ENCODE assay signal across 8 mouse cellular contexts in the genomic region with DNA sequence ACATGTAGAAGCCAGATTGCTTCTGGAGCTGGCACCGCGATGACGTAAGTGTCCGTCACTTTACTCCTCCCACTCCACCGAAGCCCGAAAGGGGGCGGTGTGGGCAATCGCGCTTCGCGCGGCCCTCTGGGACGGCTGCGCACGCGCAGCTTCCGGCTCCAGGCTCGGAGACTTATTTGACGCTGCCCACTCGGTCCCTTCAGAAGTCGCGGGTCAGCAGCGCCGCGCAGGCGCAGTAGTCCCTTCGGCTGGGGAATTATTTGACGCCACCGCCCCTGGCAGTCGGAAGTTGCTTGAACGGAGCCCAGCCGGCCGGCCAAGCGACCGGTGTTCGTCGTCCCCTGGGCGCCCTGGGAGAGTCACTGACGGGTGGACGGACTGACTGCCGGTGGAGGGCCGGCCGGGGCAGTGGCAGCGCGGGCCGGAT. TPM values are rescaled to one million over a fixed set of nuclear protein-coding genes. Genes with fewer than 3 reads are reported as not detected.
DNase-seq lines count a peak whose midpoint lies in the region; ATAC-seq lines count a peak whose summit lies in the region.

Gene Ralgapb, plus strand, starts transcription at position 254 of the 427 bp plus-strand sequence.

- H3K36me3 ChIP-seq in hindbrain, embryonic 11.5 days (ENCODE audit: control insufficient read depth, insufficient read depth, low read length) = no peaks in the 10 kb centered on the region

- no peaks in the 10 kb centered on the region for H3K9me3 ChIP-seq in hindbrain, embryonic 11.5 days (ENCODE audit: control insufficient read depth, low read length)

- H3K4me3 ChIP-seq in hindbrain, embryonic 11.5 days (ENCODE audit: low read depth, low read length) = peak within 1 kb of the TSS; percentile 89

- WGBS in hindbrain, embryonic 11.5 days = under 1% methylated on average over 45 of the region's 46 CpGs

- peak; percentile 98 for DNase-seq in Muller cell, postnatal 12 days (ENCODE audit: inconsistent ontology term)
- peak; percentile 99 for DNase-seq in cerebellum, adult 9-11 months
- peak; percentile 96 to 100 for DNase-seq in frontal cortex, adult 2 months (ENCODE audit: extremely low spot score in 1 of 2, low spot score in 1 of 2)
- DNase-seq in hindbrain, embryonic 11.5 days (ENCODE audit: low spot score) = peak; percentile 99
- DNase-seq in layer of hippocampus, postnatal 10 days (ENCODE audit: low spot score in 2 of 2) = peak; percentile 100
- peak; percentile 98 for DNase-seq in lung, postnatal 10 days
- DNase-seq in ovary, postnatal 36 days (ENCODE audit: low spot score) = peak; percentile 99
- DNase-seq in thymus, postnatal 25 days = peak; percentile 99

- peak within 1 kb of the TSS; percentile 85 for H3K4me2 ChIP-seq in hindbrain, embryonic 11.5 days (replicated peaks; ENCODE audit: low read depth, low read length)

- peak within 1 kb of the TSS; percentile 83 for H3K9ac ChIP-seq in hindbrain, embryonic 11.5 days (ENCODE audit: low read depth, low read length)

- H3K4me1 ChIP-seq in hindbrain, embryonic 11.5 days (replicated peaks; ENCODE audit: control insufficient read depth, insufficient read depth, low read length) = no peaks in the 10 kb centered on the region

- ATAC-seq in hindbrain, embryonic 11.5 days (ENCODE audit: low FRiP score) = peak; percentile 93

- H3K27ac ChIP-seq in hindbrain, embryonic 11.5 days (ENCODE audit: low read depth, low read length) = peak within 1 kb of the TSS; percentile 82

- H3K27me3 ChIP-seq in hindbrain, embryonic 11.5 days (ENCODE audit: control insufficient read depth, insufficient read depth, low read length) = no peaks in the 10 kb centered on the region

RNA-seq across cellular contexts. Expression of gene Ralgapb, which starts in this region (rescaled TPM):
- polyA plus RNA-seq in frontal cortex, adult 2 months (2012; rRNA removed) = 44.2 and 44.4 TPM in 2 replicates
- polyA plus RNA-seq in hindbrain, embryonic 11.5 days (2014; fragmentation: Nextera tagmentation; extraction: Ambion mirVana) = 25.6 and 32.4 TPM in 2 replicates
- 10 to 100 TPM; 73.8 to 82.2 TPM for total RNA-seq in layer of hippocampus, postnatal 10 days (2021)

Comparison
In these comparisons a context has a peak if more than half of its experiments do, and no peak if none do; other contexts are left out.
1. Peak in every context shown above with its lines: DNase-seq, ATAC-seq, H3K4me3 ChIP-seq and H3K27ac ChIP-seq.